ENCODE assay signal across 17 mouse cellular contexts in genomic region chr8:9264378-9264777, GRCm38 (mm10).
"Had no signal": no experiment of that assay in that cellular context is flagged by ENCODE, and none has a peak within 500 bp of the region (broad histone marks: within the 10 kb centered on the region; RNA-seq: fewer than 3 reads in every experiment).

No protein-coding gene starts in this region.

- ATAC-seq: liver, embryonic 12.5 days; liver, postnatal 0 days; lung, postnatal 0 days; midbrain, embryonic 13.5 days; midbrain, embryonic 15.5 days; midbrain, embryonic 16.5 days had no signal

- DNase-seq: left cerebral cortex, postnatal 4 days; liver; liver, embryonic 13.5 days; liver, postnatal 0 days; lung, adult 18-20 months; lung, adult 2 months; lung, embryonic 14.5 days; lung, postnatal 10 days; lung, postnatal 14 days; lung, postnatal 36 days; lung, postnatal 4 days; midbrain, embryonic 14.5 days had no signal
